Mouse (Mus musculus) MEL (cell line): ENCODE data around the gene Cox4i1. TPM values are rescaled to one million over a fixed set of nuclear protein-coding genes. Genes with fewer than 3 reads are reported as not detected.

Experiments used
- DNase-seq: peaks from one replicate; pipeline ENCODE4 v3.0.0; 2011; ENCODE audit warnings: low read depth, low spot score
- H3K27ac ChIP-seq: 2 replicates; pipeline ENCODE4 v1.5.1; 2012; ENCODE audit warnings: low read depth, mild to moderate bottlenecking, control low read depth, low read length, moderate library complexity; ENCODE audit not compliant: control insufficient read depth
- H3K27me3 ChIP-seq, 2 experiments: fragments of 150-350 bp in 1 of 2; sonication (generic) in 1 of 2; 2 replicates each; pipeline ENCODE4 v1.6.1; 2012; ENCODE audit warnings: low read length in 2 of 2, mild to moderate bottlenecking in 2 of 2, improper control_type of control experiment in 1 of 2, moderate library complexity in 1 of 2; ENCODE audit not compliant: insufficient read depth in 2 of 2, control insufficient read depth in 1 of 2
- H3K36me3 ChIP-seq, 2 experiments: 2 replicates each; pipeline ENCODE4 v1.6.1; 2012 to 2014; ENCODE audit warnings: low read length in 2 of 2, improper control_type of control experiment in 1 of 2, inconsistent platforms in 1 of 2, mild to moderate bottlenecking in 1 of 2; ENCODE audit not compliant: insufficient read depth in 2 of 2, control insufficient read depth in 1 of 2
- H3K4me1 ChIP-seq, 2 experiments: fragments of 150-350 bp in 1 of 2; sonication (generic) in 1 of 2; 2 replicates each; pipeline ENCODE4 v1.6.1; 2012; ENCODE audit warnings: low read length in 2 of 2, improper control_type of control experiment in 1 of 2, mild to moderate bottlenecking in 1 of 2; ENCODE audit not compliant: insufficient read depth in 2 of 2, control insufficient read depth in 1 of 2
- H3K4me3 ChIP-seq, 2 experiments: fragments of 150-350 bp in 1 of 2; sonication (generic) in 1 of 2; 2 replicates each; pipeline ENCODE4 v1.5.1; 2012; ENCODE audit warnings: low read depth in 2 of 2, low read length in 2 of 2, mild to moderate bottlenecking in 2 of 2, moderate library complexity in 2 of 2, control low read depth in 1 of 2, improper control_type of control experiment in 1 of 2; ENCODE audit not compliant: control insufficient read depth in 1 of 2, insufficient read depth in 1 of 2
- H3K79me2 ChIP-seq: 2 replicates; pipeline ENCODE4 v1.6.1; 2012; ENCODE audit warnings: mild to moderate bottlenecking, low read length, moderate library complexity; ENCODE audit not compliant: control insufficient read depth, poor library complexity, insufficient read depth
- H3K9ac ChIP-seq: 2 replicates; pipeline ENCODE4 v1.6.1; 2012; ENCODE audit warnings: low read depth, mild to moderate bottlenecking, control low read depth, low read length, moderate library complexity; ENCODE audit not compliant: control insufficient read depth, poor library complexity, severe bottlenecking
- H3K9me3 ChIP-seq: fragments of 150-350 bp; sonication (generic); replicated peaks from 2 replicates; pipeline ENCODE4 v1.6.1; 2012; ENCODE audit warnings: mild to moderate bottlenecking, low read length, improper control_type of control experiment, moderate library complexity; ENCODE audit not compliant: insufficient read depth
- CHD2 ChIP-seq: IDR thresholded peaks from 2 replicates; pipeline ENCODE4 v1.6.1; 2011; ENCODE audit warnings: low read length, improper control_type of control experiment
- CTCF ChIP-seq, 3 experiments: IDR thresholded peaks in 2 of 3; conservative IDR thresholded peaks in 1 of 3; 2 replicates each; pipeline ENCODE4 v1.5.1; 2011 to 2012; ENCODE audit warnings: low read length in 3 of 3, low read depth in 2 of 3, mild to moderate bottlenecking in 2 of 3, improper control_type of control experiment in 1 of 3, inconsistent platforms in 1 of 3, mixed read lengths in 1 of 3, moderate library complexity in 1 of 3; ENCODE audit not compliant: control insufficient read depth in 1 of 3, insufficient read depth in 1 of 3, poor library complexity in 1 of 3, severe bottlenecking in 1 of 3
- EP300 ChIP-seq, 2 experiments: IDR thresholded peaks; 2 replicates each; pipeline ENCODE4 v1.6.1; 2011; ENCODE audit warnings: improper control_type of control experiment in 2 of 2, low read length in 2 of 2, low read depth in 1 of 2, mild to moderate bottlenecking in 1 of 2
- ETS1 ChIP-seq: IDR thresholded peaks from 2 replicates; pipeline ENCODE4 v1.6.1; 2012; ENCODE audit warnings: low read depth, mild to moderate bottlenecking, inconsistent platforms, low read length, improper control_type of control experiment, moderate library complexity
- GABPA ChIP-seq: IDR thresholded peaks from 2 replicates; pipeline ENCODE4 v1.6.1; 2012; ENCODE audit warnings: low read depth, mild to moderate bottlenecking, inconsistent platforms, low read length, improper control_type of control experiment, moderate library complexity
- KAT2A ChIP-seq: conservative IDR thresholded peaks from 2 replicates; pipeline ENCODE4 v1.6.1; 2012; ENCODE audit warnings: low read depth, low read length, improper control_type of control experiment, inconsistent platforms
- MAX ChIP-seq: IDR thresholded peaks from 2 replicates; pipeline ENCODE4 v1.6.1; 2011; ENCODE audit warnings: low read length, improper control_type of control experiment
- MYC ChIP-seq: IDR thresholded peaks from 2 replicates; pipeline ENCODE4 v1.6.1; 2011; ENCODE audit warnings: low read depth, mild to moderate bottlenecking, low read length, improper control_type of control experiment, moderate library complexity
- POLR2A ChIP-seq, 2 experiments: IDR thresholded peaks; 2 replicates each; pipeline ENCODE4 v1.6.1; 2011 to 2012; ENCODE audit warnings: low read length in 2 of 2, mild to moderate bottlenecking in 2 of 2, control low read depth in 1 of 2, improper control_type of control experiment in 1 of 2, low read depth in 1 of 2, moderate library complexity in 1 of 2; ENCODE audit not compliant: control insufficient read depth in 1 of 2, insufficient read depth in 1 of 2, poor library complexity in 1 of 2
- POLR2AphosphoS5 ChIP-seq: IDR thresholded peaks from 2 replicates; pipeline ENCODE4 v1.6.1; 2012; ENCODE audit warnings: low read depth, borderline replicate concordance, mild to moderate bottlenecking, inconsistent platforms, low read length, moderate library complexity, mixed read lengths
- RAD21 ChIP-seq: IDR thresholded peaks from 2 replicates; pipeline ENCODE4 v1.6.1; 2011; ENCODE audit warnings: mild to moderate bottlenecking, low read depth, low read length, improper control_type of control experiment
- RCOR1 ChIP-seq: IDR thresholded peaks from 2 replicates; pipeline ENCODE4 v1.6.1; 2012; ENCODE audit warnings: low read depth, mild to moderate bottlenecking, inconsistent platforms, low read length, improper control_type of control experiment
- SMC3 ChIP-seq: IDR thresholded peaks from 2 replicates; pipeline ENCODE4 v1.6.1; 2011; ENCODE audit warnings: low read depth, low read length, improper control_type of control experiment
- USF2 ChIP-seq, 2 experiments: IDR thresholded peaks; 2 replicates each; pipeline ENCODE4 v1.6.1; 2011 to 2012; ENCODE audit warnings: improper control_type of control experiment in 2 of 2, low read length in 2 of 2, borderline replicate concordance in 1 of 2, inconsistent platforms in 1 of 2, low read depth in 1 of 2, mild to moderate bottlenecking in 1 of 2; ENCODE audit not compliant: insufficient read depth in 1 of 2
- polyA plus RNA-seq, 2 experiments: library from polyadenylated mRNA; stranded (reverse) in 1 of 2; unstranded in 1 of 2; fragments of >175 nt in 1 of 2; fragments of >200 nt in 1 of 2; gene quantifications; 2 replicates each; pipeline versions ENCODE4 v1.2.1 to v1.2.4; 2012; ENCODE audit warnings: low replicate concordance in 2 of 2, low read depth in 1 of 2; ENCODE audit not compliant: insufficient read length in 2 of 2, insufficient read depth in 1 of 2, missing spikeins in 1 of 2
- total RNA-seq: library from RNA; depleted of rRNA; stranded (reverse); fragments of 300-350 nt; gene quantifications from 2 replicates; pipeline ENCODE4 v1.2.3, GENCODE M21; 2012

Cox4i1 gene
- total and polyA plus RNA-seq, 3 experiments = 1,011 to 2,173 (median 1,431) TPM

DNA sequence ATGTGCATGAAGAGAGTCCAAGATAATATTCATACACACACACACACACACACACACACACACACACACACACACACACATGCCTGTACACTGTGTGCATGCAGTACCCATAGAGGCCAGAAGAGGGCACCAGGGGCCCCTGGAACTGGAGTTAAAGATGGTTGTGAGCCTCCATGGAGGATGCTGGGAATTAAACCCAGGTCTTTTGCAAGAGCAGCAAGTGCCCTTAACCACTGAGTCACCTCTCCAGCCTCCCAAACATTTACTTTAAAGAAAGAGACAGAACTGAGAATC lies 29.9 kb downstream of the Cox4i1 start:
- H3K79me2 ChIP-seq = no peaks in the 10 kb centered on the region
- H3K36me3 ChIP-seq = no peaks in the 10 kb centered on the region
- H3K9ac ChIP-seq = no peak overlapping the region
- no peaks in the 10 kb centered on the region for H3K27me3 ChIP-seq
- DNase-seq = no peak
- H3K4me1 ChIP-seq = no peaks in the 10 kb centered on the region
- H3K4me3 ChIP-seq = no peak overlapping the region
- no peaks in the 10 kb centered on the region for H3K9me3 ChIP-seq
- H3K27ac ChIP-seq = no peak overlapping the region
- TF ChIP-seq MAX (no peak), RAD21 (peak; percentile 15; the same call in 1 of the 2 replicates), CTCF (IDR thresholded peaks at IDR 0.05 in 2 of 3, conservative IDR thresholded peaks at IDR 0.05 in 1 of 3; ENCODE audit: control insufficient read depth in 1 of 3, insufficient read depth in 1 of 3, low read depth in 2 of 3, low read length in 3 of 3, poor library complexity in 1 of 3, severe bottlenecking in 1 of 3) (peak; percentile 47 to 64 (median 50); a peak in 5 of 6 replicates)

DNA sequence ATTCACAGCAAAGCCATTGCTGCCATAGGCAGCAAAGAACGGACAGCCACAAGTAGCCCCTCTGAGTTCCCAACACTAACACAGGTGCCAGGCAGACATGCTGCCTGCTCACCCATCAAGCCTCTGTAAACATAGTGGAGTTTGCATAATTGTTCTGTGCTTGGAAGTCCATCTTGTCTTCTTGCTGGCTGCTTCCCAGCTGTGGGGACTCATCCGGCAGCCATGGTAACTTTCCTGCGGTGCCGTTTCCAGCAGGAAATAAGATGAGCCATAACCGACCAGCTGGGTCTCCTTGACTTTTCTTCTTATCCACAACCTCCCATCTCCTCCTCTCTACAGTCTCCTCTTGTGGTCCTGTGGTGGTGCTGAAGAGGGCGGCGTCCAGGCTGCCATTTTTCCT lies 30.4 kb downstream of the Cox4i1 start:
- no peaks in the 10 kb centered on the region for H3K4me1 ChIP-seq
- no peak overlapping the region for H3K27ac ChIP-seq
- no peaks in the 10 kb centered on the region for H3K36me3 ChIP-seq
- H3K27me3 ChIP-seq = no peaks in the 10 kb centered on the region
- TF ChIP-seq RCOR1 (no peak), MYC (no peak), POLR2AphosphoS5 (no peak), EP300 (IDR thresholded peaks at IDR 0.05; ENCODE audit: low read depth in 1 of 2, low read length in 2 of 2) (no peak), CHD2 (no peak), CTCF (IDR thresholded peaks at IDR 0.05 in 2 of 3, conservative IDR thresholded peaks at IDR 0.05 in 1 of 3; ENCODE audit: control insufficient read depth in 1 of 3, insufficient read depth in 1 of 3, low read depth in 2 of 3, low read length in 3 of 3, poor library complexity in 1 of 3, severe bottlenecking in 1 of 3) (no peak), SMC3 (no peak)
- H3K4me3 ChIP-seq = no peak overlapping the region
- no peaks in the 10 kb centered on the region for H3K79me2 ChIP-seq
- no peaks in the 10 kb centered on the region for H3K9me3 ChIP-seq
- H3K9ac ChIP-seq = no peak overlapping the region
- no peak for DNase-seq

DNA sequence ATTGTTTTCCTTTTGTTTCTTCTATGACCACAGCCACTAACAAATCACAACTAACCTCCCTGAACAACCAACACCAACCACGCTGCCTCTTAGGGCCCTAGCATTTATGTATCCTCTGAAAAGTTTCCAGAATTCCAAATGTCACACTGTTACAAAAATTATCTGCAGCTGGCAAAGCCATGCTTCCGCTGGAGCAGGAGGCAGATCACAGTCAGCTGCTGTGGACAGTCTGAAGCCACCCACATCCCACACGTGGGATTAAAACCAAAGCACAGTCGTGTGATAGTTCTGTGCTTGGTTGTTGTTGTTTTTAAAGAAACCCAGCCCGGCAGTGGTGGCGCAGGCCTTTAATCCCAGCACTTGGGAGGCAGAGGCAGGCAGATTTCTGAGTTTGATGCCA lies 31.1 kb downstream of the Cox4i1 start:
- DNase-seq = no peak
- Histone ChIP-seq H3K4me1 (no peaks in the 10 kb centered on the region), H3K9ac (no peak overlapping the region), H3K4me3 (no peak overlapping the region), H3K27me3 (no peaks in the 10 kb centered on the region), H3K79me2 (no peaks in the 10 kb centered on the region), H3K27ac (no peak overlapping the region), H3K36me3 (no peaks in the 10 kb centered on the region), H3K9me3 (no peaks in the 10 kb centered on the region)
- TF ChIP-seq ETS1 (no peak), GABPA (no peak), USF2 (IDR thresholded peaks at IDR 0.05; ENCODE audit: borderline replicate concordance in 1 of 2, insufficient read depth in 1 of 2, low read depth in 1 of 2, low read length in 2 of 2) (no peak), POLR2AphosphoS5 (no peak), CHD2 (no peak), POLR2A (IDR thresholded peaks at IDR 0.05; ENCODE audit: control insufficient read depth in 1 of 2, insufficient read depth in 1 of 2, low read depth in 1 of 2, low read length in 2 of 2, poor library complexity in 1 of 2) (no peak), KAT2A (no peak)
